Mouse (Mus musculus): ENCODE data around the gene Rufy1. TPM values are rescaled to one million over a fixed set of nuclear protein-coding genes. Genes with fewer than 3 reads are reported as not detected.

The Rufy1 gene
- polyA plus RNA-seq, 1 experiment from 2014 or later, result 27.9 TPM

DNA sequence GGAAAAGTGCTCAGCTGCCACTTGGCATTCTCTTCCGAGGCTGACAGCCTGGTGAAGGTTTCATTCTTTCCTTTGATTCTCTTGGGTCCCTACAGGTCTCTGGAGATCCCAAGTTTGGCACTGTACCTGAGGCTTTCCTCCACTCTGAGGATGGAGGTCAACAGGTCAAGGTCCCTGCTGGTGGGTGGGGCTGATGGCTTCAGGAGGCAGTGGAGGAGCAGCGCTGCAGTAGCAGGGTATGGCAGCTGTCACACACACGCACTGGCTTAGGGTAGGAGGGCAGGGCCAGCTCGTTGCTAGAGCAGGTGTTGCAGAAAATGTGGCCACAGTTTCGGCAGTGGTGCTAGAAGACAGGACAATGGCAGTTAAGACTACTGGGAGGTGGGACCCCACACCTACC, 41.3 kb downstream of the Rufy1 start:
- no peak for ATAC-seq (ENCODE audit: low FRiP score, low read depth)
- WGBS, result 67% methylated on average over 5 of the region's 5 CpGs
- peaks cover 67% of the 10 kb centered on the region for H3K36me3 ChIP-seq

DNA sequence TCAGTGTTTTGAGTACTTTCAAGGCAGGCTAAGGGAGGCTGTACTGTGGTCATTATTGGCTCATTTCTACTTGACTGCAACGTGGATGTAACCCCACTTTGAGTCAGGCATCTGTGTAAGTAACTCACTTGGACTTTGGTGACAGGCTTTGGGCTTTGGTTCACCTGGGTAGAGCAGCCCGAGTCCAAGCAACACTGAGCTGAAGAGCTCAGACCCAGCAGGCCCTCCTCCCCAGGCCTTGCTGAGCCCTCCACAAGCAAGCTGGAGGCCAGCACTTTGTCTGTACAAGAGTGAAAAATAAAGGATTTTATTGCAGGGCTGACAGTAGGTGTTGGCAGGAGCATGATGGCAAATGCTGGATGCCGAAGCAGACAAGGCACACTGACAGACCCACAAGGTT, 41.9 kb downstream of the Rufy1 start:
- Histone ChIP-seq H3K9me3 (no peaks in the 10 kb centered on the region), H3K27me3 (replicated peaks) (no peaks in the 10 kb centered on the region), H3K4me1 (no peaks in the 10 kb centered on the region), H3K36me3 (peaks cover 64% of the 10 kb centered on the region), H3K9ac (no peak overlapping the region), H3K4me3 (no peak overlapping the region), H3K4me2 (replicated peaks) (no peak overlapping the region), H3K27ac (no peak overlapping the region)
- no peak for ATAC-seq (ENCODE audit: low FRiP score, low read depth)
- 73% methylated on average over 3 of the region's 3 CpGs for WGBS

More for the DNA sequence above, 41.3 kb downstream of the Rufy1 start:
- Histone ChIP-seq H3K9ac (no peak overlapping the region), H3K4me1 (no peaks in the 10 kb centered on the region), H3K4me2 (replicated peaks) (no peak overlapping the region), H3K27ac (no peak overlapping the region), H3K27me3 (replicated peaks) (no peaks in the 10 kb centered on the region), H3K9me3 (no peaks in the 10 kb centered on the region), H3K4me3 (no peak overlapping the region)

DNA sequence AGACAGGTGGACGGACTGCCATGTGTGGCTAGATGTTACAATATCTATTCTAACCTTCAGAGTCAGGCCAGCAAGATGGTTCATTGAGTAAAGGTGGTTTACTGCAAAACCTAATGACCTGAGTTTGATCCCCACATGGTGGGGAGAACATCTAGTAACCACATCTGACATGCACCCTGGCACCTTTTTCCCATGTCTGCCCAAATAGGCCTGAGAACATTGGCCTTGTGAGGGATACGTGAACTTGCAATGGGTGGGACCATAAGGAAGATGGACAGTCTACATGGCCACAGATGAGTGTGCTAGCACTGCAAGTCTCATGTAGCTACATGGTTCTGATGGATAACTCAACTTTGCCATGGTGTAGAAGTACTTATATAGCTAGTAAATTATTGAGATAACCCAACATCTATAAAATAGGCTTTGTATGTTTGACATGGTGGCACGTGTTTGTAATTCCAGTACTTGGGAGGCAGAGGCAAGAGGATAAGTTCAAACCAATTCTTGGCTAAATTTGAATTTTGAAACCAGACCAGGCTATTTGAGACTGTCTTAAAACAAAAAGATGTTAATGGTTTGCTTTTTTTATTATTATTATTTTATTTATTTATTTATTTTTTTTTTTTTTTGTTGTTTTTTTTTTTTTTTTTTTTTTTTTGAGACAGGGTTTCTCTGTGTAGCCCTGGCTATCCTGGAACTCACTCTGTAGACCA, 42.6 kb downstream of the Rufy1 start:
- Histone ChIP-seq H3K9ac (no peak overlapping the region), H3K27ac (no peak overlapping the region), H3K27me3 (replicated peaks) (no peaks in the 10 kb centered on the region), H3K4me1 (no peaks in the 10 kb centered on the region), H3K36me3 (peaks cover 61% of the 10 kb centered on the region), H3K4me2 (replicated peaks) (no peak overlapping the region), H3K4me3 (no peak overlapping the region), H3K9me3 (no peaks in the 10 kb centered on the region)
- no peak for ATAC-seq (ENCODE audit: low FRiP score, low read depth)
- 93% methylated on average over 3 of the region's 3 CpGs for WGBS

DNA sequence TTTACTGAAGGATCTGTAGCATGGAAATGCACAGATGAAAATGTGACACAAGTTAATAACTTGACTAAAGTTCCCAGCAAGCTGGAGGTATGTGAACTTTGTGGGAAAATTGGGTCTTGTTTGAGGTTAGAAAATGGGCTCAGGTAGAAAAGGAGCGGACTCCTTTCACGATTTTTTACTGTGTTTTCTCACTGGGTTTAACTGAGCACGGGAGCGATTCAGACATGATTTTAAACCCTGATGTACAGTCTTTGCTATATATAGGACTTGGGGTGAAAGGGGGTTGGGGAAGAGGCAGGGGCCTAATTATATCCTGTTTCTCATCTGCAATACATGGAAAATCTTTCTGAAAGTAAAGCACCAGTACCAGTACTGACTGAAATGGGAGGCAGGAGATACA, 43.2 kb downstream of the Rufy1 start:
- Histone ChIP-seq H3K4me3 (no peak overlapping the region), H3K36me3 (peaks cover 63% of the 10 kb centered on the region)
- 93% methylated on average over 4 of the region's 4 CpGs for WGBS

DNA sequence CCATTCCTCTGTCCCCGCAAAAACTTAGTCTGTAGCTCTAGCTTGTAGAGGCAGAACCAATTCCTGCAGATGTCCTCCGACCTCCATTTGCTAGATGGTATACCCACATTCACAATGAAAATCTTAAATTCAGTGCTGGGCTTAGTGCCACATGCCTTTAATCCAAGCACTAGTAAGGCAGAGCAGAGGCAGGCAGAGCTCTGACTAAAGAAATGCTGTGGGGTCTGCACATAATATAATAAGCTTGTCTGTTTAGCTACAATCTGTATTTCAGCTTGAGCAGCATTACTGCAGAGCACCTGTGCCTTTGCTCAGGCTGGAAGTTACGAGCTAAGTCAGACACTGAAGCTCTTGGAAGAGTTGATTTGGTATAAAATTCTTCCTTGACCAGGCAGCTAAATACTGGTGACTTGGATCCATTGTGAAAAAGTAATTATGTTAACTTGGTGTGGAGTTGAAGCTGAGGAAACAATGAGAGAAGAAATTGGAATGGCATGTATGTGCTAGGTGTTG, 43.7 kb downstream of the Rufy1 start:
- H3K4me2 ChIP-seq (replicated peaks), result no peak overlapping the region
- 0 out of 2 replicates have a peak, but pooled peaks cover 3% of the 10 kb centered on the region for H3K4me1 ChIP-seq
- no peak overlapping the region for H3K4me3 ChIP-seq
- peaks cover 67% of the 10 kb centered on the region for H3K36me3 ChIP-seq
- H3K9me3 ChIP-seq, result no peaks in the 10 kb centered on the region
- no peaks in the 10 kb centered on the region for H3K27me3 ChIP-seq (replicated peaks)
- H3K27ac ChIP-seq, result no peak overlapping the region
- no peak overlapping the region for H3K9ac ChIP-seq
- ATAC-seq (ENCODE audit: low FRiP score, low read depth), result no peak
- 80% methylated on average over 3 of the region's 3 CpGs for WGBS

More for the DNA sequence above, 43.2 kb downstream of the Rufy1 start:
- H3K27ac ChIP-seq, result no peak overlapping the region
- H3K9ac ChIP-seq, result no peak overlapping the region
- no peaks in the 10 kb centered on the region for H3K27me3 ChIP-seq (replicated peaks)
- H3K4me2 ChIP-seq (replicated peaks), result no peak overlapping the region
- no peaks in the 10 kb centered on the region for H3K4me1 ChIP-seq
- no peaks in the 10 kb centered on the region for H3K9me3 ChIP-seq
- ATAC-seq (ENCODE audit: low FRiP score, low read depth), result no peak

DNA sequence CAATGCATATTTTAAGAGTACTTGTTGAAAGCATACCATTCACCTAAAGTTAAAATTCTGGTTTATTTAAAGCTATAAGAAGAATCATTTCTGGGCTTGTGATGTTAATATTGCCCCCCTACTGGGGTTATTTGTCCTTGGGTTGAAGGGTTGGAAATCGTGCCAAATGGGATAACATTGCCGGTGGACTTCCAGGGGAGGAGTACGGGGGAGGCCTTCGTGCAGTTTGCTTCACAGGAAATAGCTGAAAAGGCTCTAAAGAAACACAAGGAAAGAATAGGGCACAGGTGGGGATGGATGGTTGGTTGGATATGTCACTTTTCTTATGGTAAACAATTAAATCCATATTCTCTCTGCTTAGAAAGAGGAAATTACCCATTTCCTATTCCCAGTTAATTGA, 49.6 kb downstream of the Rufy1 start:
- Histone ChIP-seq H3K27me3 (replicated peaks) (no peaks in the 10 kb centered on the region), H3K36me3 (peaks cover 43% of the 10 kb centered on the region), H3K4me2 (replicated peaks) (peak overlapping the region; percentile 54), H3K9me3 (no peaks in the 10 kb centered on the region), H3K4me1 (peaks cover 19% of the 10 kb centered on the region), H3K4me3 (0 out of 2 replicates have a peak overlapping the region, but pooled peaks have one; percentile 17), H3K27ac (no peak overlapping the region), H3K9ac (no peak overlapping the region)
- 57% methylated on average over 4 of the region's 4 CpGs for WGBS
- no peak for ATAC-seq (ENCODE audit: low FRiP score, low read depth)

DNA sequence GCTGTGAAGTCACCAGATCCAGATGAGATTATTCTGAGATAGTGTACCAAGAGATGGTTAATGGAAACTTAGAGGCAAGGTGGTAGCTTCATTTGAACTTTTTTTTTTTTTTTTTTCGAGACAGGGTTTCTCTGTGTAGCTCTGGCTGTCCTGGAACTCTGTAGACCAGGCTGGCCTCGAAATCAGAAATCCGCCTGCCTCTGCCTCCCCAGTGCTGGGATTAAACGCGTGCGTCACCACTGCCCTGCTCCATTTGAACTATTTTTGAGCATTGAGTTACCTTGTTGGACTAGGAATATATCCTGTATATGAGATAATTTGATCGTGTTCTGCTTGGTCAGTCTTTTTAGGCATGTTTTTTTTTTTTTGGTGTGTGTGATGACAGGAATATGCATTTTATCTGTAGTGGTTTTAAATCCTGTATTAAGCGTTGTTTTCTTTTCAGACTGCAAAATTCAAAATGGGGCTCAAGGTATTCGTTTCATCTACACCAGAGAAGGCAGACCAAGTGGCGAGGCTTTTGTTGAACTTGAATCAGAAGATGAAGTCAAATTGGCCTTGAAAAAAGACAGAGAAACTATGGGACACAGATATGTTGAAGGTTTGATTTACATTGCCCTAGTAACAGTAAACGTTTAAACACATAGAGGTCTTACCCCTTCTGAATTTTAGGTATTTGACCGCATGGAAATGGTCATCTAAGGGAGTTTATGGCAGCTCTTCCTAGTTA, 51.7 kb downstream of the Rufy1 start:
- peaks cover 22% of the 10 kb centered on the region for H3K4me1 ChIP-seq
- 68% methylated on average over 12 of the region's 12 CpGs for WGBS
- peak overlapping the region; percentile 99 for H3K9ac ChIP-seq
- peak overlapping the region; percentile 86 for H3K4me3 ChIP-seq
- no peaks in the 10 kb centered on the region for H3K9me3 ChIP-seq
- ATAC-seq (ENCODE audit: low FRiP score, low read depth), result no peak
- H3K4me2 ChIP-seq (replicated peaks), result peak overlapping the region; percentile 59
- H3K36me3 ChIP-seq, result peaks cover 29% of the 10 kb centered on the region
- no peaks in the 10 kb centered on the region for H3K27me3 ChIP-seq (replicated peaks)
- H3K27ac ChIP-seq, result no peak overlapping the region

DNA sequence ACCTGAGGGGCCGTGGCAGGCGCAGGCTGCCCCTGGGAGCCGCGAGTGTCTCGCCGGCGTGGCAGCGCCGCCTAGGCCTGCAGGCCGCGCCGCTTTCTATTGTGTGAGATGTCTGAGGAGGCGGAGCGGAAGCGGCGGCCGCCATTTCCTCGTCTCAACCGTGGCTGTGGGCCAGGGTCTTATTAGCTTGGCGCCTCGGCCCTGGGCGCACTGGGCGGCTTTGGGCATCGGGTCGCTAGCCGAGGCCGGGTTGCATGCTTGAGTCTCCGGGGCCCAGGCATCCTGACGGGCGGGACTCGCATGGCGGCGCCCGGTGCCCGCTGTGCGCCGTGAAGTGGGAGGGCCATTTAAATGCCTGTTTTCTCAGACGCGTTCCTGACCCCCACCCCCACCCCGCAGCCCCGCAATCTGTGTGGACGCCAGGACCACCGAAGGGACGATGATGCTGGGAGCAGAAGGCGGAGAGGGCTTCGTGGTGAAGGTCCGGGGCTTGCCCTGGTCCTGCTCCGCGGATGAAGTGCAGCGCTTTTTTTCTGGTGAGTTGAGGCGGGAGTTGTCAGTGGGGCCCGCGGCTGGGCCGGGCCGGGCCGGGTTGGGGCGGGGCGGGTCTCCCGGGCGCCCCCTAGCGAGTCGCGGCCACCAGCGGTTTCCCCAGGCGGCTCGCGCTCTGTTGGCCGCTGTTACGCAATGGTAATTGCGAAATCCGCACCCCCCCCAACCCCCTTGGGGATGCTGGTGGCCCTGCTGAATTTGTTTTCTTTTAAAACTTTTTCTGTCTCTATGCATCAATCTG, 52.8 kb downstream of the Rufy1 start:
- H3K4me3 ChIP-seq, result peak overlapping the region; percentile 86
- H3K27ac ChIP-seq, result peak overlapping the region; percentile 99
- peaks cover 22% of the 10 kb centered on the region for H3K4me1 ChIP-seq
- peak overlapping the region; percentile 99 for H3K9ac ChIP-seq
- no peaks in the 10 kb centered on the region for H3K9me3 ChIP-seq
- peak; percentile 79 for ATAC-seq (ENCODE audit: low FRiP score, low read depth)
- H3K4me2 ChIP-seq (replicated peaks), result peak overlapping the region; percentile 59
- under 1% methylated on average over 71 of the region's 71 CpGs for WGBS
- no peaks in the 10 kb centered on the region for H3K27me3 ChIP-seq (replicated peaks)
- peaks cover 24% of the 10 kb centered on the region for H3K36me3 ChIP-seq

DNA sequence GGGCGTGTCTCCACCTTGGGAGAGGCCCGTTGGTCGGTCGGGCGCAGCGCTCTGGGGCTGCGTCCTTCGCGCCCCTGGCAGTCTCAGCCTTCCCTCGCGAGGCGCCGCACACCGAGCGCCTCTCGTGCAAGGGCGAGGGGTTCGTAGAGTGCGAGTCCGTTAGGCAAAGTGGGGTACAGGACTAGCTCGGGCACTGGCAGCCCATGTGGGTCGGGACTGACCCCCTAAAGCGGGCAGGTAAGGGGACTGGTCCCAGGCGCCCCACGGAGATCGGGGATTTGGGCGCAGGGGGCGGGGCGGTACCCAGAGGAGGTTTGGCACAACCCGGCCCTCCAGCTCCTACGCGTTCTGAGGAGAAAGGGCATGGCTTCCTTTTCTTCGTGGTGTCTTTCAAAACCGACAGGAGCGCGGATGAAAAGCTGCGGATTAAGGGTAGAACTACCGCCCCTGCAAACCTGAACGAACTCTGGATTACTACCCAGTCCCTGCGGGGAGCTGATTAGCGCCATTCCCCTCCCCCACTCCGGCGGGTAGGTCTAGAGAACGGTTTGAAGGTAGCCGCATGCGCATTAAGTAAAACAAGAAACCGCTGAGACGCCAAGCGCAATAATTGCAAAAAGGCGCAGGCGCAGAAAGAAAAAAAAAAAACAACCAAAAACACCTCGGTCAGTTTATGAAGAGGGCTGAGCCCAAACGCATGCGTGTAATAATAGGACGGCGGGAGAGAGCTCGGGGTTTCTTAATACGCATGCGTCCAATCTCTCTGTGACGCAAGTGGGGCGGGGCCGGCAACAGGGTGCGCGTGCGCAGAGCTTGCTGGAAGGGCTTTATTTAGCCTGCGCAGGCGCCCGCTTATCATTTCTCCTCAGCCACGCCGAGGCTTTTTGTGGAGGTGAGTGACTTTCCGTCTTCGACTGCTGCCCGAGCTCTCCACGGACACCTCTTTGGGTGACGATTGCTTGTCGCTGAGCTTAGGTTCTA, 53.7 kb downstream of the Rufy1 start, which contains the start of gene Hnrnph1:
Gene Hnrnph1 (plus strand): TSS at position 80 of the 981 bp plus-strand sequence.
- H3K9me3 ChIP-seq, result no peaks in the 10 kb centered on the region
- peaks cover 16% of the 10 kb centered on the region for H3K36me3 ChIP-seq
- no peaks in the 10 kb centered on the region for H3K27me3 ChIP-seq (replicated peaks)
- H3K4me1 ChIP-seq, result peaks cover 18% of the 10 kb centered on the region
- H3K27ac ChIP-seq, result peak within 1 kb of the TSS; percentile 99
- peak within 1 kb of the TSS; percentile 99 for H3K9ac ChIP-seq
- ATAC-seq (ENCODE audit: low FRiP score, low read depth), result peak; percentile 92
- peak within 1 kb of the TSS; percentile 86 for H3K4me3 ChIP-seq
- H3K4me2 ChIP-seq (replicated peaks), result peak within 1 kb of the TSS; percentile 80
- WGBS, result under 1% methylated on average over 76 of the region's 76 CpGs

DNA sequence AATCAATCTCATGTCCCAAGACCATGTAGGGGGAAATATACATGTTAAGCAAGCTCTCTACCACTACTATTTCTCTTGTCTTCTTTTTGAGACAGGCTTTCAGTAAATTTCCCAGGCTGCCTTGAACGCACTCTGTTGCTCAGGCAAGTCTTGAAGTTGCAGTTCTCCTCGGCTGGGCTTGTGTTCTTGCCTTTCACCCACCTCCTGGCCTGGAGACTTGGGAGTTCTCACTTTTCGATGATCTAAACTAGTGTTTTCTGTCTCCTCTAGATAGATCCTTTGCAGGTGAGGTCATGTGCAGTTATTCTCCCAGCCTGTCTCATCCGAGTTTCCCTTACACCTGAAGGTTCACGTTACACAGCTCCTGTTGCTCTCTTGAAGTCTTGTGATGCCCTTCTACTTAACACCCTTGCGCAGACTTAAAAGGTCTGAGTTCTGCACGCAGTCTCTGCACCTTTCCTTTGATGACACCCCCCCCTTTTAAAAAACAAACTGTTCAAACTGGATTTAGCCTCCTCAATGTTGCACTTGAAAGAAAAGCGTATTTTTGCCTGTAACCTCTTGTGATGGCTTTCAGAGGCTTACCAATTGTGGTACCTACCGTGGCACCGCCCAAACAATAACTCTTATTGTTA, 54.7 kb downstream of the Rufy1 start:
- H3K36me3 ChIP-seq, result peaks cover 10% of the 10 kb centered on the region
- peak overlapping the region; percentile 60 for H3K4me3 ChIP-seq
- H3K9ac ChIP-seq, result peak overlapping the region; percentile 82
- H3K27ac ChIP-seq, result peak overlapping the region; percentile 95
- H3K27me3 ChIP-seq (replicated peaks), result no peaks in the 10 kb centered on the region
- no peaks in the 10 kb centered on the region for H3K9me3 ChIP-seq
- WGBS, result 27% methylated on average over 10 of the region's 10 CpGs
- peaks cover 19% of the 10 kb centered on the region for H3K4me1 ChIP-seq
- peak overlapping the region; percentile 80 for H3K4me2 ChIP-seq (replicated peaks)
- no peak for ATAC-seq (ENCODE audit: low FRiP score, low read depth)

DNA sequence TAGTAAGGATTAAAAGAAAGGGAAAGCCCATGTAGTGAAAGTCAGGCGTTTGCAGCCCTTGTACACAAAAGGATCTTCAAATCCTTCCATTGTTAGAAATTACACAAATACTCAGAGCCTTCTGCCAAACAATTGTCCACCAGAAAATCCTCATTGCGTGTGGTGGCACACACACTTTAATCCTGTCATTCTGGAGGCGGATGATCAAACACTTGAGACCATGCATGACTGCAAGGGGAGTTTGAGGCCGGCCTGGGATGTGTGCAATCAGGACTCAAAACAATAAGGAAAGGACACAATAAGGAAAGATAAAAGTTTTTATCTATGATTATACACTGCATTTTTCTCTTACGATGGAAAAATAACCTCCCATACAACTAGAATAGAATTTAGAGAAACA, 55.5 kb downstream of the Rufy1 start:
- no peak for ATAC-seq (ENCODE audit: low FRiP score, low read depth)

More for the DNA sequence above, 55.5 kb downstream of the Rufy1 start:
- Histone ChIP-seq H3K36me3 (peaks cover 9% of the 10 kb centered on the region), H3K4me2 (replicated peaks) (no peak overlapping the region), H3K9me3 (no peaks in the 10 kb centered on the region), H3K27ac (no peak overlapping the region), H3K4me1 (peaks cover 18% of the 10 kb centered on the region), H3K4me3 (no peak overlapping the region), H3K9ac (no peak overlapping the region), H3K27me3 (replicated peaks) (no peaks in the 10 kb centered on the region)
- 87% methylated on average over 5 of the region's 5 CpGs for WGBS

Measured in neural tube, embryonic 12.5 days (tissue).